ENCODE assay signal across 8 mouse cellular contexts in the genomic region with DNA sequence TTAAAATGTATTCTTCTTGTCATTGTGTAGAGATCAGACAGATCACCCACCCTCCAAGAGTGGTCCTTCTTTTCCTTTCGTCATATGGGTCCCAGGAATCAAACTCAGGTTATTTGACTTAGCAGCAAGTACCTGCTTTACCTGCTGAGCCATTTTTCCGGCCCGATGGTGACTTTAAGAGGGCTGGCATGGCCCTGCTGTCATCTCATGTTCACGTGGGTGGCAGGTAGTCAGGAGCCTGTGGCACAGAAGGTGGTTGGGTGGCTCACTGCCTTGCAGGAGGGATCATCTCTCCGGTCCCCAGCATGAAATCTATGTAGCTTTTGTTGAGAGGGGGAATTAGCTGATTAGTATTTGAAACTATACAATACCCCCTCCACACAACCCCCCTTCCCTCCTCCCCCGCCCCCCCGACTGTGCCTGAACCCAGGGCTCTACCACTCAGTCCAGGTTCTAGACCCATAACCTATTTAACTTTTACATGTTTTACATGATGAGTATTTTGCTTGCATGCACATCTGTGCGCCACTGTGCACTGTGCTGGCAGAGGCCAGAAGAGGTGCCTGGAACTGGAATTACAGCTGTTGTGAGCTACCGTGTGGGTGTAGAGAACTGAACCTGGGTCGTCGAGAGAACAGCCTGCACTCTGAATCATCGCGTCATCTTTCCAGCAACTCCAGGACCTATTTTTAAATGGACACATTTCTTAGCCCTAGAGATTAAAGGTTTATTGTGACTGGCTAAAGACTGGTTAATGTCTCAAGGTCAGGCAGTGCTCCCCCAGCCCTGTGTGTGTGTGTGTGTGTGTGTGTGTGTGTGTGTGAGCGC. TPM values are rescaled to one million over a fixed set of nuclear protein-coding genes. Genes with fewer than 3 reads are reported as not detected.
A peak's percentile ranks its signal among the peaks of the same experiment; 100 is the strongest.
DNase-seq lines count a peak whose midpoint lies in the region; ATAC-seq and TF ChIP-seq lines count a peak whose summit lies in the region.

No protein-coding gene starts in this region.

- no peak for TF ChIP-seq CTCF in lung, adult 2 months (IDR thresholded peaks at IDR 0.05; ENCODE audit: insufficient read depth, low read length)

- no peak for TF ChIP-seq POLR2A in lung, adult 2 months (IDR thresholded peaks at IDR 0.05; ENCODE audit: borderline replicate concordance, extremely low read depth, low read depth, low read length)

- H3K36me3 ChIP-seq in embryonic facial prominence, embryonic 10.5 days (replicated peaks) = peaks cover 21% of the 10 kb centered on the region
- no peaks in the 10 kb centered on the region for H3K36me3 ChIP-seq in hindbrain, embryonic 11.5 days (ENCODE audit: control insufficient read depth, insufficient read depth, low read length)
- peaks cover 10% of the 10 kb centered on the region for H3K36me3 ChIP-seq in midbrain, embryonic 14.5 days (ENCODE audit: control insufficient read depth, insufficient read depth, low read length)

- peaks cover 18% of the 10 kb centered on the region for H3K4me1 ChIP-seq in lung, adult 2 months (ENCODE audit: control insufficient read depth, insufficient read depth, low read length)
- H3K4me1 ChIP-seq in embryonic facial prominence, embryonic 10.5 days = peaks cover 18% of the 10 kb centered on the region
- H3K4me1 ChIP-seq in hindbrain, embryonic 11.5 days (replicated peaks; ENCODE audit: control insufficient read depth, insufficient read depth, low read length) = 0 out of 2 replicates have a peak, but pooled peaks cover 3% of the 10 kb centered on the region
- no peaks in the 10 kb centered on the region for H3K4me1 ChIP-seq in midbrain, embryonic 14.5 days (ENCODE audit: control insufficient read depth, insufficient read depth, low read length)

- H3K27ac ChIP-seq in embryonic facial prominence, embryonic 10.5 days (replicated peaks) = peak overlapping the region; percentile 94
- H3K27ac ChIP-seq in hindbrain, embryonic 11.5 days (ENCODE audit: low read depth, low read length) = 0 out of 2 replicates have a peak overlapping the region, but pooled peaks have one; percentile 13
- peak overlapping the region; percentile 83; the same call in 1 of the 2 replicates for H3K27ac ChIP-seq in midbrain, embryonic 14.5 days (replicated peaks; ENCODE audit: low read depth, low read length)

- peaks cover 6% of the 10 kb centered on the region; the same call in 1 of the 2 replicates for H3K9me3 ChIP-seq in embryonic facial prominence, embryonic 10.5 days
- no peaks in the 10 kb centered on the region for H3K9me3 ChIP-seq in hindbrain, embryonic 11.5 days (ENCODE audit: control insufficient read depth, low read length)
- no peaks in the 10 kb centered on the region for H3K9me3 ChIP-seq in midbrain, embryonic 14.5 days (ENCODE audit: control insufficient read depth, low read length)

- peak overlapping the region; percentile 86 for H3K9ac ChIP-seq in hindbrain, embryonic 11.5 days (ENCODE audit: low read depth, low read length)
- H3K9ac ChIP-seq in midbrain, embryonic 14.5 days (replicated peaks; ENCODE audit: low read length) = no peak overlapping the region; the same call in 1 of the 2 replicates

- H3K4me2 ChIP-seq in hindbrain, embryonic 11.5 days (replicated peaks; ENCODE audit: low read depth, low read length) = peak overlapping the region; percentile 55
- peak overlapping the region; percentile 58 for H3K4me2 ChIP-seq in midbrain, embryonic 14.5 days (ENCODE audit: low read length)

- DNase-seq in lung, adult 2 months = no peak
- no peak for DNase-seq in lung, postnatal 14 days
- no peak for DNase-seq in embryonic facial prominence, embryonic 10.5 days (ENCODE audit: low spot score)
- DNase-seq in hindbrain, embryonic 11.5 days (ENCODE audit: low spot score) = no peak
- DNase-seq in midbrain, embryonic 14.5 days = no peak
- DNase-seq in left cerebral cortex, postnatal 4 days = no peak
- DNase-seq in adrenal gland, postnatal 25 days = no peak
- no peak for DNase-seq in right cerebral cortex, adult 2 months (ENCODE audit: low spot score in 2 of 2)

- H3K4me3 ChIP-seq in lung, adult 2 months (replicated peaks; ENCODE audit: extremely low read depth, low read depth, low read length) = peak overlapping the region; percentile 90
- peak overlapping the region; percentile 95 for H3K4me3 ChIP-seq in embryonic facial prominence, embryonic 10.5 days
- H3K4me3 ChIP-seq in hindbrain, embryonic 11.5 days (ENCODE audit: low read depth, low read length) = peak overlapping the region; percentile 90
- peak overlapping the region; percentile 76 for H3K4me3 ChIP-seq in midbrain, embryonic 14.5 days (replicated peaks; ENCODE audit: low read depth, low read length)

- intact Hi-C loops in left cerebral cortex, postnatal 4 days (cut with DNase I) = no loop called here

- 56% methylated on average over 14 of the region's 14 CpGs for WGBS in lung, adult 2 months
- WGBS in embryonic facial prominence, embryonic 10.5 days = 62% methylated on average over 14 of the region's 14 CpGs
- 57% methylated on average over 12 of the region's 14 CpGs for WGBS in hindbrain, embryonic 11.5 days
- WGBS in midbrain, embryonic 14.5 days = 56% methylated on average over 14 of the region's 14 CpGs

- peak; percentile 57 for ATAC-seq in hindbrain, embryonic 11.5 days (ENCODE audit: low FRiP score)
- no peak for ATAC-seq in midbrain, embryonic 14.5 days (ENCODE audit: low FRiP score, low TSS enrichment)

- no peaks in the 10 kb centered on the region for H3K27me3 ChIP-seq in embryonic facial prominence, embryonic 10.5 days (replicated peaks; ENCODE audit: low read depth, poor library complexity, severe bottlenecking)
- no peaks in the 10 kb centered on the region for H3K27me3 ChIP-seq in hindbrain, embryonic 11.5 days (ENCODE audit: control insufficient read depth, insufficient read depth, low read length)
- H3K27me3 ChIP-seq in midbrain, embryonic 14.5 days (ENCODE audit: control insufficient read depth, insufficient read depth, low read length) = 0 out of 2 replicates have a peak, but pooled peaks cover 5% of the 10 kb centered on the region

RNA-seq across cellular contexts. Expression of a gene that starts 0.6 kb away (rescaled TPM):
- 125 and 169 TPM in 2 replicates for polyA plus RNA-seq in lung, adult 2 months (2012; rRNA removed)
- polyA plus RNA-seq in embryonic facial prominence, embryonic 10.5 days (2016; fragmentation: Nextera tagmentation; extraction: Ambion mirVana) = 127 and 133 TPM in 2 replicates
- 153 and 167 TPM in 2 replicates for polyA plus RNA-seq in hindbrain, embryonic 11.5 days (2014; fragmentation: Nextera tagmentation; extraction: Ambion mirVana)
- 196 and 210 TPM in 2 replicates for polyA plus RNA-seq in midbrain, embryonic 14.5 days (2014; fragmentation: Nextera tagmentation; extraction: Ambion mirVana)
- 100 to 1,000 TPM; 117 to 120 TPM for total RNA-seq in left cerebral cortex, postnatal 4 days (2021)
- 337 and 444 TPM in 2 replicates for total RNA-seq in adrenal gland, postnatal 25 days (2021)

RNA-seq across cellular contexts. Expression of a gene that starts 8.0 kb away (rescaled TPM):
- polyA plus RNA-seq in lung, adult 2 months (2012; rRNA removed) = 533 and 883 TPM in 2 replicates
- polyA plus RNA-seq in embryonic facial prominence, embryonic 10.5 days (2016; fragmentation: Nextera tagmentation; extraction: Ambion mirVana) = 343 and 353 TPM in 2 replicates
- polyA plus RNA-seq in hindbrain, embryonic 11.5 days (2014; fragmentation: Nextera tagmentation; extraction: Ambion mirVana) = 382 and 434 TPM in 2 replicates
- 526 and 563 TPM in 2 replicates for polyA plus RNA-seq in midbrain, embryonic 14.5 days (2014; fragmentation: Nextera tagmentation; extraction: Ambion mirVana)
- 100 to 1,000 TPM; 231 to 238 TPM for total RNA-seq in left cerebral cortex, postnatal 4 days (2021)
- total RNA-seq in adrenal gland, postnatal 25 days (2021) = 603 and 640 TPM in 2 replicates

RNA-seq across cellular contexts. Expression of a gene that starts 15.3 kb away (rescaled TPM):
- 25.7 and 43.4 TPM in 2 replicates for polyA plus RNA-seq in lung, adult 2 months (2012; rRNA removed)
- polyA plus RNA-seq in embryonic facial prominence, embryonic 10.5 days (2016; fragmentation: Nextera tagmentation; extraction: Ambion mirVana) = 65.2 and 65.9 TPM in 2 replicates
- 77.6 and 80.3 TPM in 2 replicates for polyA plus RNA-seq in hindbrain, embryonic 11.5 days (2014; fragmentation: Nextera tagmentation; extraction: Ambion mirVana)
- polyA plus RNA-seq in midbrain, embryonic 14.5 days (2014; fragmentation: Nextera tagmentation; extraction: Ambion mirVana) = 53.4 and 61.2 TPM in 2 replicates
- 10 to 100 TPM; 37.5 to 40.4 TPM for total RNA-seq in left cerebral cortex, postnatal 4 days (2021)
- total RNA-seq in adrenal gland, postnatal 25 days (2021) = 109 TPM in 2 replicates

RNA-seq across cellular contexts. Expression of a gene that starts 51.1 kb away (rescaled TPM):
- 0.14 TPM in 1 of 2 replicates, not detected in the other for polyA plus RNA-seq in lung, adult 2 months (2012; rRNA removed)
- 8.2 and 11.2 TPM in 2 replicates for polyA plus RNA-seq in embryonic facial prominence, embryonic 10.5 days (2016; fragmentation: Nextera tagmentation; extraction: Ambion mirVana)
- polyA plus RNA-seq in hindbrain, embryonic 11.5 days (2014; fragmentation: Nextera tagmentation; extraction: Ambion mirVana) = 15.1 and 19.4 TPM in 2 replicates
- 0.54 and 0.61 TPM in 2 replicates for polyA plus RNA-seq in midbrain, embryonic 14.5 days (2014; fragmentation: Nextera tagmentation; extraction: Ambion mirVana)
- not detected for total RNA-seq in left cerebral cortex, postnatal 4 days (2021)
- total RNA-seq in adrenal gland, postnatal 25 days (2021) = 0.33 TPM in 1 of 2 replicates, not detected in the other

Comparison
In these comparisons a context has a peak if more than half of its experiments do, and no peak if none do; other contexts are left out.
1. H3K27ac ChIP-seq: peak in every context shown above with its lines; median percentile 94 in embryonic facial prominence, embryonic 10.5 days; 83 in midbrain, embryonic 14.5 days; 13 in hindbrain, embryonic 11.5 days.